Mouse (Mus musculus) limb, embryonic 14.5 days (tissue): ENCODE measurements around the gene Iqce. TPM values are rescaled to one million over a fixed set of nuclear protein-coding genes. Genes with fewer than 3 reads are reported as not detected.

Source experiments
- ATAC-seq: fragments of 200-750 bp; cut with Nextera tagmentation; 2 replicates; pipeline ENCODE4 v1.8.0; 2017; ENCODE audit warnings: low read depth, moderate number of reproducible peaks, moderate TSS enrichment; ENCODE audit not compliant: low FRiP score
- DNase-seq: peaks from one replicate; pipeline ENCODE4 v3.0.0-alpha.2; 2015; ENCODE audit warnings: low spot score
- H3K27ac ChIP-seq: fragments of 300-500 bp; sonication (generic); replicated peaks from 2 replicates; pipeline ENCODE4 v1.5.1; 2014; ENCODE audit warnings: low read depth, mild to moderate bottlenecking, low read length, moderate library complexity, mixed read lengths
- H3K27me3 ChIP-seq: fragments of 300-500 bp; sonication (generic); 2 replicates; pipeline ENCODE4 v1.6.1; 2014; ENCODE audit warnings: low read length, mixed read lengths; ENCODE audit not compliant: control insufficient read depth, insufficient read depth
- H3K36me3 ChIP-seq: fragments of 300-500 bp; sonication (generic); 2 replicates; pipeline ENCODE4 v1.6.1; 2014; ENCODE audit warnings: mild to moderate bottlenecking, low read length, moderate library complexity, mixed read lengths; ENCODE audit not compliant: control insufficient read depth, insufficient read depth
- H3K4me1 ChIP-seq: fragments of 300-500 bp; sonication (generic); 2 replicates; pipeline ENCODE4 v1.6.1; 2014; ENCODE audit warnings: antibody characterized with exemption, low read length, mixed read lengths; ENCODE audit not compliant: control insufficient read depth, insufficient read depth
- H3K4me2 ChIP-seq: fragments of 300-500 bp; sonication (generic); replicated peaks from 2 replicates; pipeline ENCODE4 v1.6.1; 2014; ENCODE audit warnings: low read depth, mild to moderate bottlenecking, low read length, moderate library complexity; ENCODE audit not compliant: severe bottlenecking
- H3K4me3 ChIP-seq: fragments of 300-500 bp; sonication (generic); replicated peaks from 2 replicates; pipeline ENCODE4 v1.5.1; 2014; ENCODE audit warnings: low read length
- H3K9ac ChIP-seq: fragments of 300-500 bp; sonication (generic); 2 replicates; pipeline ENCODE4 v1.6.1; 2014; ENCODE audit warnings: mild to moderate bottlenecking, low read depth, low read length, moderate library complexity; ENCODE audit not compliant: severe bottlenecking
- H3K9me3 ChIP-seq: fragments of 300-500 bp; sonication (generic); 2 replicates; pipeline ENCODE4 v1.6.1; 2016; ENCODE audit warnings: low read length; ENCODE audit not compliant: control insufficient read depth
- POLR2A ChIP-seq: fragments of 200-500 bp; IDR thresholded peaks from 2 replicates; pipeline ENCODE4 v1.8.0; 2012; ENCODE audit warnings: inconsistent platforms, mild to moderate bottlenecking, moderate library complexity, borderline replicate concordance; ENCODE audit not compliant: insufficient read depth, insufficient read length; ENCODE audit errors: extremely low read depth
- WGBS: fragments of 180-500 bp; shearing (Covaris S2); extraction: QIAGEN DNeasy Blood & Tissue Kit; methylation state at CpG from one replicate; pipeline ENCODE4 v1.1.7; 2014; 5-methylcytosine and 5-hydroxymethylcytosine counted together
- polyA plus RNA-seq, 2 experiments: library from polyadenylated mRNA; depleted of rRNA in 1 of 2; stranded (reverse) in 1 of 2; unstranded in 1 of 2; fragments of >200 nt; fragmentation: Nextera tagmentation in 1 of 2; extraction: Ambion mirVana in 1 of 2; gene quantifications; 2 replicates each; pipeline versions ENCODE4 v1.2.1 to v1.2.3; 2012 to 2014

The Iqce gene
- polyA plus RNA-seq, 2 experiments, result 23.4 to 38.3 TPM

- H3K9me3 ChIP-seq, result no peaks in the 10 kb centered on the region
- DNase-seq, result no peak
- no peak for TF ChIP-seq POLR2A
- peaks cover 17% of the 10 kb centered on the region for H3K4me1 ChIP-seq
- peaks cover 70% of the 10 kb centered on the region for H3K36me3 ChIP-seq
- no peak for ATAC-seq
- no peak overlapping the region for H3K9ac ChIP-seq
- H3K4me3 ChIP-seq, result no peak overlapping the region
- no peaks in the 10 kb centered on the region for H3K27me3 ChIP-seq
- WGBS, result 89% methylated on average over 6 of the region's 6 CpGs
- no peak overlapping the region for H3K4me2 ChIP-seq
- H3K27ac ChIP-seq, result no peak overlapping the region
Observed at GRCm38 (mm10) chr5:140637058-140637410, 65.1 kb downstream of the Iqce start.

- H3K36me3 ChIP-seq, result peaks cover 76% of the 10 kb centered on the region
Observed at GRCm38 (mm10) chr5:140636316-140637057, 65.7 kb downstream of the Iqce start.

GRCm38 (mm10) chr5:140634798-140635722 is 67.1 kb downstream of the Iqce start:
- no peak overlapping the region for H3K4me3 ChIP-seq
- no peaks in the 10 kb centered on the region for H3K9me3 ChIP-seq
- H3K4me2 ChIP-seq, result no peak overlapping the region
- no peaks in the 10 kb centered on the region for H3K4me1 ChIP-seq
- peaks cover 86% of the 10 kb centered on the region for H3K36me3 ChIP-seq
- ATAC-seq (no peak), DNase-seq (no peak)
- no peak for TF ChIP-seq POLR2A
- 91% methylated on average over 23 of the region's 26 CpGs for whole genome bisulfite sequencing
- H3K27ac ChIP-seq, result no peak overlapping the region
- H3K27me3 ChIP-seq, result no peaks in the 10 kb centered on the region
- no peak overlapping the region for H3K9ac ChIP-seq

More at GRCm38 (mm10) chr5:140636316-140637057, 65.7 kb downstream of the Iqce start:
- no peak overlapping the region for H3K4me2 ChIP-seq
- no peak for TF ChIP-seq POLR2A
- no peak overlapping the region for H3K9ac ChIP-seq
- peaks cover 12% of the 10 kb centered on the region for H3K4me1 ChIP-seq
- no peak overlapping the region for H3K27ac ChIP-seq
- no peaks in the 10 kb centered on the region for H3K9me3 ChIP-seq
- DNase-seq (no peak), ATAC-seq (no peak)
- H3K4me3 ChIP-seq, result no peak overlapping the region
- WGBS, result 78% methylated on average over 7 of the region's 7 CpGs
- no peaks in the 10 kb centered on the region for H3K27me3 ChIP-seq

- Histone ChIP-seq H3K4me3 (no peak overlapping the region), H3K9me3 (peaks cover 1% of the 10 kb centered on the region; the same call in 1 of the 2 replicates), H3K4me1 (no peaks in the 10 kb centered on the region), H3K9ac (no peak overlapping the region), H3K27ac (no peak overlapping the region), H3K36me3 (peaks cover 86% of the 10 kb centered on the region), H3K4me2 (no peak overlapping the region), H3K27me3 (no peaks in the 10 kb centered on the region)
- TF ChIP-seq POLR2A, result no peak
- DNase-seq (no peak), ATAC-seq (no peak)
- WGBS, result 93% methylated on average over 7 of the region's 7 CpGs
Observed at GRCm38 (mm10) chr5:140633432-140633831, 68.7 kb downstream of the Iqce start.

- Histone ChIP-seq H3K4me3 (no peak overlapping the region), H3K4me1 (no peaks in the 10 kb centered on the region), H3K27me3 (no peaks in the 10 kb centered on the region), H3K9me3 (peaks cover 6% of the 10 kb centered on the region; the same call in 1 of the 2 replicates), H3K4me2 (no peak overlapping the region), H3K36me3 (peaks cover 97% of the 10 kb centered on the region), H3K9ac (no peak overlapping the region), H3K27ac (no peak overlapping the region)
- 89% methylated on average over 9 of the region's 9 CpGs for WGBS
- ATAC-seq, result no peak
- no peak for TF ChIP-seq POLR2A
- no peak for DNase-seq
Observed at GRCm38 (mm10) chr5:140628995-140629394, 73.2 kb downstream of the Iqce start.
